ENCODE assay signal across 24 mouse cellular contexts in genomic region chrX:35932952-35933351, GRCm38 (mm10). TPM values are rescaled to one million over a fixed set of nuclear protein-coding genes. Genes with fewer than 3 reads are reported as not detected.
DNase-seq lines count a peak whose midpoint lies in the region; ATAC-seq and TF ChIP-seq lines count a peak whose summit lies in the region.
"Had no signal": no experiment of that assay in that cellular context is flagged by ENCODE, and none has a peak within 500 bp of the region (broad histone marks: within the 10 kb centered on the region; RNA-seq: fewer than 3 reads in every experiment).

No protein-coding gene starts in this region.

- H3K4me2 ChIP-seq in CH12.LX (ENCODE audit: insufficient read depth, low read depth, poor library complexity, severe bottlenecking) (no peak overlapping the region), myocyte (ENCODE audit: low read depth) (no peak overlapping the region)
- no peak overlapping the region for H3K4me2 ChIP-seq in forebrain, embryonic 12.5 days
- H3K4me2 ChIP-seq: embryonic facial prominence, embryonic 12.5 days; embryonic facial prominence, embryonic 15.5 days; forebrain, embryonic 13.5 days; forebrain, embryonic 15.5 days had no signal

- H3K4me1 ChIP-seq in CH12.LX (ENCODE audit: control insufficient read depth in 1 of 2, insufficient read depth in 2 of 2) = peaks cover 17 to 68% of the 10 kb centered on the region in 2 experiments
- no peaks in the 10 kb centered on the region for H3K4me1 ChIP-seq in forebrain, embryonic 12.5 days
- H3K4me1 ChIP-seq: embryonic facial prominence, embryonic 12.5 days; embryonic facial prominence, embryonic 15.5 days; forebrain, embryonic 10.5 days had no signal

- no peaks in the 10 kb centered on the region for H3K9me3 ChIP-seq in CH12.LX (replicated peaks; ENCODE audit: low read length)
- H3K9me3 ChIP-seq in forebrain, embryonic 12.5 days = no peaks in the 10 kb centered on the region
- H3K9me3 ChIP-seq: embryonic facial prominence, embryonic 12.5 days; embryonic facial prominence, embryonic 15.5 days; forebrain, embryonic 10.5 days; forebrain, embryonic 13.5 days; forebrain, embryonic 15.5 days had no signal

- H3K79me2 ChIP-seq in CH12.LX (replicated peaks; ENCODE audit: control insufficient read depth, extremely low read depth, insufficient read depth, poor library complexity, severe bottlenecking) = peaks cover 5% of the 10 kb centered on the region; the same call in 1 of the 2 replicates
- peaks cover 5% of the 10 kb centered on the region for H3K79me2 ChIP-seq in myocyte (ENCODE audit: control insufficient read depth, insufficient read depth)

- no peak overlapping the region for H3K4me3 ChIP-seq in CH12.LX (replicated peaks in 1 of 3; ENCODE audit: low read depth in 2 of 3, low read length in 2 of 3, poor library complexity in 1 of 3)
- H3K4me3 ChIP-seq in myocyte = no peak overlapping the region
- H3K4me3 ChIP-seq in forebrain, embryonic 12.5 days (replicated peaks) = no peak overlapping the region
- H3K4me3 ChIP-seq: embryonic facial prominence, embryonic 12.5 days; embryonic facial prominence, embryonic 15.5 days; erythroblast, embryonic 14.5 days; forebrain, embryonic 10.5 days; forebrain, embryonic 13.5 days; forebrain, embryonic 15.5 days had no signal

- H3K9ac ChIP-seq in CH12.LX (ENCODE audit: insufficient read depth, low read depth) = no peak overlapping the region
- no peak overlapping the region for H3K9ac ChIP-seq in forebrain, embryonic 12.5 days
- H3K9ac ChIP-seq: embryonic facial prominence, embryonic 12.5 days; embryonic facial prominence, embryonic 15.5 days; forebrain, embryonic 13.5 days; forebrain, embryonic 15.5 days; forebrain, postnatal 0 days had no signal

- H3K36me3 ChIP-seq in CH12.LX (replicated peaks in 1 of 2; ENCODE audit: control insufficient read depth in 1 of 2, insufficient read depth in 1 of 2, low read length in 1 of 2) (no peaks in the 10 kb centered on the region), myocyte (ENCODE audit: control insufficient read depth, insufficient read depth) (no peaks in the 10 kb centered on the region)
- H3K36me3 ChIP-seq in forebrain, embryonic 12.5 days (replicated peaks) = no peaks in the 10 kb centered on the region
- H3K36me3 ChIP-seq: embryonic facial prominence, embryonic 12.5 days; embryonic facial prominence, embryonic 15.5 days; forebrain, embryonic 10.5 days; forebrain, embryonic 15.5 days had no signal

- dilution Hi-C loops in CH12.LX (cut with MboI; ENCODE audit: extremely low pct_ligation_motif_present, extremely low pct_unique_long_range_greater_than_20kb, low sequenced_read_pairs) = no loop called here

- intact Hi-C loops in left cerebral cortex, postnatal 4 days (cut with DNase I) = no loop called here

- ATAC-seq in monocyte, adult 5-6 weeks (replicated peaks; ENCODE audit: insufficient number of reproducible peaks, low FRiP score, low TSS enrichment, poor library complexity, severe bottlenecking) = no peak
- no peak for ATAC-seq in forebrain, embryonic 12.5 days (ENCODE audit: low FRiP score)
- ATAC-seq: CD4-positive, CD25-positive, alpha-beta regulatory T cell, adult 4 months; forebrain, embryonic 13.5 days; forebrain, embryonic 15.5 days; forebrain, postnatal 0 days had no signal

- TF ChIP-seq CTCF in CH12.LX (conservative IDR thresholded peaks at IDR 0.05 in 1 of 2, IDR thresholded peaks at IDR 0.05 in 1 of 2; ENCODE audit: low read depth in 2 of 2, low read length in 2 of 2) = no peak

- in situ Hi-C loops in CH12.LX (cut with MboI; ENCODE audit: low pct_ligation_motif_present, low pct_unique_long_range_greater_than_20kb, low sequenced_read_pairs) = no loop called here

- no peak overlapping the region for H3K27ac ChIP-seq in CH12.LX (ENCODE audit: insufficient read depth, low read depth)
- no peak overlapping the region for H3K27ac ChIP-seq in forebrain, embryonic 12.5 days
- H3K27ac ChIP-seq: embryonic facial prominence, embryonic 12.5 days; embryonic facial prominence, embryonic 15.5 days; forebrain, embryonic 10.5 days; forebrain, embryonic 13.5 days; forebrain, embryonic 15.5 days had no signal

- H3ac ChIP-seq in myocyte (ENCODE audit: control insufficient read depth, insufficient read length) = no peak overlapping the region

- peak; percentile 4 for DNase-seq in left cerebral cortex, postnatal 4 days
- no peak for DNase-seq in left cerebral cortex, adult 8-10 months (ENCODE audit: low spot score in 2 of 2)
- no peak for DNase-seq in CH12.LX (ENCODE audit: extremely low read depth)
- DNase-seq: adrenal gland, adult 2 months; adrenal gland, postnatal 14 days; adrenal gland, postnatal 36 days; cerebellum, adult 11 months; cerebellum, adult 18-20 months; cerebellum, adult 8-10 months; cerebellum, adult 9-11 months; cerebellum, postnatal 14 days; cerebellum, postnatal 36 days; embryo, embryonic 11 days; forebrain, postnatal 0 days had no signal

- H3K27me3 ChIP-seq in CH12.LX (replicated peaks) (no peaks in the 10 kb centered on the region), myocyte (ENCODE audit: control insufficient read depth, insufficient read depth, insufficient read length) (no peaks in the 10 kb centered on the region)
- H3K27me3 ChIP-seq in forebrain, embryonic 12.5 days = no peaks in the 10 kb centered on the region
- H3K27me3 ChIP-seq: embryonic facial prominence, embryonic 12.5 days; embryonic facial prominence, embryonic 15.5 days; forebrain, embryonic 13.5 days; forebrain, embryonic 15.5 days had no signal

- TF ChIP-seq POLR2A in CH12.LX (IDR thresholded peaks at IDR 0.05; ENCODE audit: low read depth, low read length) (no peak), myocyte (IDR thresholded peaks at IDR 0.05; ENCODE audit: insufficient read length, low read depth) (no peak)

- TF ChIP-seq EP300 in CH12.LX (IDR thresholded peaks at IDR 0.05; ENCODE audit: low read length) = no peak

- no peak for TF ChIP-seq RAD21 in CH12.LX (IDR thresholded peaks at IDR 0.05; ENCODE audit: low read depth, low read length)

TF ChIP-seq in CH12.LX, 34 proteins besides CTCF, POLR2A, EP300 and RAD21:
- TF ChIP-seq ZNF384 (IDR thresholded peaks at IDR 0.05; ENCODE audit: low read depth, low read length) (peak; percentile 45; the same call in 1 of the 2 replicates), CHD1 (IDR thresholded peaks at IDR 0.05; ENCODE audit: low read depth, low read length) (no peak)

TF ChIP-seq in myocyte, 11 proteins besides CTCF, POLR2A, EP300 and RAD21:
- TF ChIP-seq SRF (IDR thresholded peaks at IDR 0.05; ENCODE audit: control insufficient read depth, insufficient read length, low read depth) = no peak
- peak; percentile 46 for TF ChIP-seq TCF12 (IDR thresholded peaks at IDR 0.05; ENCODE audit: insufficient read depth, poor library complexity, severe bottlenecking)
- TF ChIP-seq MYOD1 (IDR thresholded peaks at IDR 0.05; ENCODE audit: control insufficient read depth in 1 of 3, insufficient read length in 2 of 3, low read depth in 2 of 3) = peak in 2 of 3 experiments; percentile 46 to 52
- TF ChIP-seq TCF3 (IDR thresholded peaks at IDR 0.05; ENCODE audit: insufficient read length, low read depth) = no peak
- TF ChIP-seq CEBPB (IDR thresholded peaks at IDR 0.05; ENCODE audit: insufficient read depth, poor library complexity, severe bottlenecking) = no peak
- no peak for TF ChIP-seq POLR2AphosphoS2 (IDR thresholded peaks at IDR 0.05; ENCODE audit: insufficient read length, low read depth)
- peak in 2 of 3 experiments; percentile 61 to 69 for TF ChIP-seq MYOG (IDR thresholded peaks at IDR 0.05; ENCODE audit: control insufficient read depth in 1 of 3, insufficient read depth in 1 of 3, insufficient read length in 2 of 3, low read depth in 2 of 3)
- TF ChIP-seq E2F4 (IDR thresholded peaks at IDR 0.05; ENCODE audit: insufficient read depth) = no peak
- no peak for TF ChIP-seq USF1 (IDR thresholded peaks at IDR 0.05; ENCODE audit: low read depth)
- no peak for TF ChIP-seq REST (IDR thresholded peaks at IDR 0.05; ENCODE audit: insufficient read depth, insufficient read length)
- no peak for TF ChIP-seq MAX (IDR thresholded peaks at IDR 0.05; ENCODE audit: low read depth)

RNA-seq across cellular contexts. Expression of gene Dock11, which starts 44.3 kb away (rescaled TPM):
- 10 to 100 TPM; 17.4 to 20.5 TPM for total RNA-seq in left cerebral cortex, postnatal 4 days (2021)
- 1 to 10 TPM; 6.9 to 7.9 (median 7.3) TPM for total RNA-seq in left cerebral cortex, adult 8-10 months (2022)
- total RNA-seq in CH12.LX (2012; rRNA removed) (25.1 and 25.4 TPM in 2 replicates), CH12.LX (2014; rRNA removed) (47.6 and 61.0 TPM in 2 replicates)
- polyA plus RNA-seq in CH12.LX (2012; ENCODE audit: insufficient read length, low read depth) (30.4 and 31.8 TPM in 2 replicates), myocyte (2012; fragmentation: generic; extraction: Trizol) (6.2 TPM)
- total RNA-seq in monocyte, adult 5-6 weeks (2017) = 179 to 261 TPM (median 185 TPM) in 3 replicates
- 28.6 and 29.1 TPM in 2 replicates for polyA plus RNA-seq in forebrain, embryonic 12.5 days (2016; fragmentation: Nextera tagmentation; extraction: Ambion mirVana)
- polyA plus RNA-seq: erythroblast, embryonic 14.5 days had no signal
